Mouse (Mus musculus) liver, adult 2 months (tissue): ENCODE data around the gene 9130023H24Rik. TPM values are rescaled to one million over a fixed set of nuclear protein-coding genes. Genes with fewer than 3 reads are reported as not detected.

Experiments used
- DNase-seq: peaks from one replicate; pipeline ENCODE4 v3.0.0-alpha.2; 2011; ENCODE audit warnings: low read depth, low spot score; ENCODE audit errors: extremely low read depth
- H3K27ac ChIP-seq: fragments of 200-500 bp; replicated peaks from 2 replicates; pipeline ENCODE4 v1.5.1; 2012; ENCODE audit warnings: low read depth, mild to moderate bottlenecking, control low read depth, inconsistent platforms, low read length; ENCODE audit not compliant: insufficient read depth
- H3K27me3 ChIP-seq: fragments of 200-500 bp; 2 replicates; pipeline ENCODE4 v1.6.1; 2012; ENCODE audit warnings: mild to moderate bottlenecking, moderate library complexity, low read length, inconsistent platforms; ENCODE audit not compliant: control insufficient read depth, insufficient read depth
- H3K36me3 ChIP-seq: fragments of 200-500 bp; 2 replicates; pipeline ENCODE4 v1.6.1; 2012; ENCODE audit warnings: low read length, inconsistent platforms; ENCODE audit not compliant: control insufficient read depth, insufficient read depth
- H3K4me1 ChIP-seq: fragments of 200-500 bp; 2 replicates; pipeline ENCODE4 v1.6.1; 2011; ENCODE audit warnings: low read length; ENCODE audit not compliant: control insufficient read depth, insufficient read depth
- H3K4me3 ChIP-seq: fragments of 200-500 bp; 2 replicates; pipeline ENCODE4 v1.5.1; 2011; ENCODE audit warnings: low read depth, mild to moderate bottlenecking, control low read depth, low read length, moderate library complexity; ENCODE audit not compliant: insufficient read depth
- H3K79me2 ChIP-seq: fragments of 200-500 bp; 2 replicates; pipeline ENCODE4 v1.6.1; 2012; ENCODE audit warnings: inconsistent platforms, mild to moderate bottlenecking, low read length, moderate library complexity; ENCODE audit not compliant: control insufficient read depth, insufficient read depth
- H3K9ac ChIP-seq: fragments of 200-500 bp; 2 replicates; pipeline ENCODE4 v1.6.1; 2012; ENCODE audit warnings: low read depth, mild to moderate bottlenecking, control low read depth, inconsistent platforms, low read length
- CTCF ChIP-seq: fragments of 200-500 bp; IDR thresholded peaks from 2 replicates; pipeline ENCODE4 v1.5.1; 2011; ENCODE audit warnings: low read depth, low read length, control low read depth
- POLR2A ChIP-seq: fragments of 200-500 bp; IDR thresholded peaks from 2 replicates; pipeline ENCODE4 v1.6.1; 2011; ENCODE audit warnings: low read length, control low read depth; ENCODE audit not compliant: insufficient read depth; ENCODE audit errors: extremely low read depth
- WGBS: fragments of 180-500 bp; shearing (Covaris S2); methylation state at CpG from one replicate; pipeline ENCODE4 v1.1.7; 2018; 5-methylcytosine and 5-hydroxymethylcytosine counted together
- polyA plus RNA-seq: library from polyadenylated mRNA; depleted of rRNA; stranded (reverse); fragments of >200 nt; gene quantifications from 2 replicates; pipeline ENCODE4 v1.2.3, GENCODE M21; 2012
- total RNA-seq: library from RNA; depleted of rRNA; stranded (reverse); fragments of >200 nt; gene quantifications from 2 replicates; pipeline ENCODE4 v1.2.3, GENCODE M21; 2014

Gene 9130023H24Rik
- total and polyA plus RNA-seq, 2 experiments = 1.4 to 2.4 TPM

DNA sequence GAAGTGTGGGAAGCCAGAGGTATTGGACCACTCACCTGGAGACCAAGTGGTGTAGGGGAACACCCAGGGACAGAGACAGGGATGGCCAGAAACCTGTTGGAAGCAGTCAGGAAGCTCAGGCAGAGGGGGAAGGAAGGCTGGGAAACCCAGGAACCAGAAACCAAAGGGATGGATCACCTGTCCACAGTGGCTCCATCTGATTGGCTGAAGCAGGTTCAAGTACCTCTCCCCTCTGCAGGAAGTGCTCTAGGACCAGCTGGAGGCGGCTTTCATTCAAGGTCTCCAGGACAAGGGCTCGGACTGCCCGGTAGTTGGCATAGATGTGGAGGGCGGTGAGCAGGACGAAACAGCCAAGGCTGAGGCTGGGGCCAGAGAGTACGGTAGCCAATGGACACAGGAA lies 38.2 kb upstream of the 9130023H24Rik start:
- TF ChIP-seq CTCF (no peak), POLR2A (no peak)
- H3K27me3 ChIP-seq = no peaks in the 10 kb centered on the region
- DNase-seq = no peak
- H3K79me2 ChIP-seq = no peaks in the 10 kb centered on the region
- 96% methylated on average over 6 of the region's 6 CpGs for WGBS
- H3K9ac ChIP-seq = no peak overlapping the region
- H3K4me3 ChIP-seq = no peak overlapping the region
- H3K27ac ChIP-seq = no peak overlapping the region
- H3K4me1 ChIP-seq = no peaks in the 10 kb centered on the region
- peaks cover 38% of the 10 kb centered on the region for H3K36me3 ChIP-seq

- H3K79me2 ChIP-seq = no peaks in the 10 kb centered on the region
- H3K27me3 ChIP-seq = no peaks in the 10 kb centered on the region
- no peak overlapping the region for H3K9ac ChIP-seq
- WGBS = 96% methylated on average over 9 of the region's 9 CpGs
- TF ChIP-seq CTCF (no peak), POLR2A (no peak)
- H3K4me1 ChIP-seq = no peaks in the 10 kb centered on the region
- no peak overlapping the region for H3K27ac ChIP-seq
- no peak overlapping the region for H3K4me3 ChIP-seq
- H3K36me3 ChIP-seq = peaks cover 19% of the 10 kb centered on the region
- no peak for DNase-seq
These were observed 33.7 kb upstream of the 9130023H24Rik start for GRCm38 (mm10) chr7:128271496-128271895.

GRCm38 (mm10) chr7:128270431-128270850 lies 32.6 kb upstream of the 9130023H24Rik start:
- no peak overlapping the region for H3K4me3 ChIP-seq
- WGBS = 46% methylated on average over 13 of the region's 13 CpGs
- no peak overlapping the region for H3K9ac ChIP-seq
- no peak for TF ChIP-seq CTCF
- no peak for TF ChIP-seq POLR2A
- no peak overlapping the region for H3K27ac ChIP-seq
- H3K79me2 ChIP-seq = no peaks in the 10 kb centered on the region
- no peak for DNase-seq
- peaks cover 12% of the 10 kb centered on the region; the same call in 1 of the 2 replicates for H3K36me3 ChIP-seq
- H3K4me1 ChIP-seq = no peaks in the 10 kb centered on the region
- no peaks in the 10 kb centered on the region for H3K27me3 ChIP-seq

GRCm38 (mm10) chr7:128267813-128268212 lies 30.0 kb upstream of the 9130023H24Rik start:
- Histone ChIP-seq H3K27ac (no peak overlapping the region), H3K9ac (no peak overlapping the region), H3K4me1 (no peaks in the 10 kb centered on the region), H3K4me3 (no peak overlapping the region), H3K36me3 (no peaks in the 10 kb centered on the region), H3K27me3 (no peaks in the 10 kb centered on the region), H3K79me2 (no peaks in the 10 kb centered on the region)
- WGBS = 89% methylated on average over 7 of the region's 7 CpGs
- no peak for DNase-seq
- TF ChIP-seq CTCF = no peak

DNA sequence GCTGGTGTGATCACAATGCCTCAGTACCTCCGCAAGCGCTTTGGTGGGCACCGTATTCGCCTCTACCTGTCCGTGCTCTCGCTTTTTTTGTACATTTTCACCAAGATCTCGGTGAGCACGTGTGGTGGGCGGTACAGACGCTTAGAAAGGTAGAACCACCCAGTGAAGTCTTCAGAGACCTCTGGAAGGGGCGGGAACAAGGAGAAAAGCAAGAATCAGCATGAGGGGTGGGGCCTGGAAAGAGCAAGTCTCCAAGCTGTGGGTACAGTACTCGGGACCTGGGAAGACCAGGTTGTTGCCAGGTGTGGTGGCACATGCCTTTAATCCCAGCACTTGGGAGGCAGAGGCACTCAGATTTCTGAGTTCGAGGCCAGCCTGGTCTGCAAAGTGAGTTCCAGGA lies 29.6 kb upstream of the 9130023H24Rik start:
- TF ChIP-seq POLR2A (no peak), CTCF (no peak)
- no peaks in the 10 kb centered on the region for H3K27me3 ChIP-seq

DNA sequence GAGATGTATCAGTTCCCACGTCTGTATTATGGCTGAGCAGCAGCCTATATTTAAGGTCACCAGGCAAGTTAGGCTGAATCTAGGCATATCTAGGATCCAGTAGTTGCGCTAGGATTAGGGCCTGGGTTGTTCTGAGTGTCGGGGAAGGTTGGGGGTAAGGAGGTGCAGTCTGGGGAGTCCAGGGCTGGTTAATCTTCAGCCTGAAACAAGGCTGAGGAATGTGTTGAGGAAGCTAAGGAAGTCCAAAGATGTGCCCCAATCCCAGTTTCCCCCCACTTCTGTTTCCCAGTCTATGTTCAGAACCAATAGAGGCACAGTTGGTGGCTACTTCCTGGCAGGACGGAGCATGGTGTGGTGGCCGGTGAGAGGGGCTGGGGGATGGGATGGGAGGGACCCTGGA lies 28.2 kb upstream of the 9130023H24Rik start:
- Histone ChIP-seq H3K9ac (no peak overlapping the region), H3K4me1 (no peaks in the 10 kb centered on the region), H3K79me2 (no peaks in the 10 kb centered on the region), H3K4me3 (no peak overlapping the region), H3K36me3 (no peaks in the 10 kb centered on the region), H3K27ac (no peak overlapping the region), H3K27me3 (no peaks in the 10 kb centered on the region)
- no peak for TF ChIP-seq CTCF
- TF ChIP-seq POLR2A = no peak
- WGBS = 72% methylated on average over 5 of the region's 5 CpGs
- DNase-seq = no peak

More for the DNA sequence above, 29.6 kb upstream of the 9130023H24Rik start:
- Histone ChIP-seq H3K27ac (no peak overlapping the region), H3K79me2 (no peaks in the 10 kb centered on the region), H3K36me3 (no peaks in the 10 kb centered on the region), H3K9ac (no peak overlapping the region), H3K4me1 (no peaks in the 10 kb centered on the region), H3K4me3 (no peak overlapping the region)
- DNase-seq = no peak
- 64% methylated on average over 13 of the region's 13 CpGs for WGBS
